Mouse (Mus musculus) embryonic facial prominence, embryonic 14.5 days (tissue): ENCODE measurements at regions not wholly inside any gene's neighbourhood (a gene's known extent, or its start where the extent isn't known, plus 50 kb on each side); places are given as distances from the start of the nearest gene placed in this dataset.
A peak's percentile ranks its signal among the peaks of the same experiment; 100 is the strongest.

Source experiments
- ATAC-seq: fragments of 200-750 bp; cut with Nextera tagmentation; 2 replicates; pipeline ENCODE4 v1.8.0; 2017; ENCODE audit warnings: low read depth, moderate number of reproducible peaks, moderate TSS enrichment
- DNase-seq: peaks from one replicate; pipeline ENCODE4 v3.0.0-alpha.2; 2015; ENCODE audit warnings: low spot score
- H3K27ac ChIP-seq: fragments of 300-500 bp; sonication (generic); replicated peaks from 2 replicates; pipeline ENCODE4 v1.5.1; 2014; ENCODE audit warnings: low read depth, mild to moderate bottlenecking, low read length, moderate library complexity
- H3K27me3 ChIP-seq: fragments of 300-500 bp; sonication (generic); replicated peaks from 2 replicates; pipeline ENCODE4 v1.6.1; 2014; ENCODE audit warnings: low read length; ENCODE audit not compliant: control insufficient read depth, insufficient read depth
- H3K36me3 ChIP-seq: fragments of 300-500 bp; sonication (generic); 2 replicates; pipeline ENCODE4 v1.6.1; 2014; ENCODE audit warnings: low read length, mixed read lengths; ENCODE audit not compliant: control insufficient read depth, insufficient read depth
- H3K4me1 ChIP-seq: fragments of 300-500 bp; sonication (generic); 2 replicates; pipeline ENCODE4 v1.6.1; 2014; ENCODE audit warnings: antibody characterized with exemption, low read length; ENCODE audit not compliant: control insufficient read depth, insufficient read depth
- H3K4me2 ChIP-seq: fragments of 300-500 bp; sonication (generic); 2 replicates; pipeline ENCODE4 v1.6.1; 2014; ENCODE audit warnings: low read depth, mild to moderate bottlenecking, low read length, moderate library complexity, mixed read lengths
- H3K4me3 ChIP-seq: fragments of 300-500 bp; sonication (generic); 2 replicates; pipeline ENCODE4 v1.5.1; 2014; ENCODE audit warnings: low read depth, mild to moderate bottlenecking, low read length
- H3K9ac ChIP-seq: fragments of 300-500 bp; sonication (generic); 2 replicates; pipeline ENCODE4 v1.6.1; 2014; ENCODE audit warnings: low read depth, mild to moderate bottlenecking, low read length, moderate library complexity, mixed read lengths
- H3K9me3 ChIP-seq: fragments of 300-500 bp; sonication (generic); 2 replicates; pipeline ENCODE4 v1.6.1; 2016; ENCODE audit warnings: low read length; ENCODE audit not compliant: control insufficient read depth
- WGBS: fragments of 180-500 bp; shearing (Covaris S2); extraction: QIAGEN DNeasy Blood & Tissue Kit; methylation state at CpG from one replicate; pipeline ENCODE4 v1.1.7; 2014; 5-methylcytosine and 5-hydroxymethylcytosine counted together

DNA sequence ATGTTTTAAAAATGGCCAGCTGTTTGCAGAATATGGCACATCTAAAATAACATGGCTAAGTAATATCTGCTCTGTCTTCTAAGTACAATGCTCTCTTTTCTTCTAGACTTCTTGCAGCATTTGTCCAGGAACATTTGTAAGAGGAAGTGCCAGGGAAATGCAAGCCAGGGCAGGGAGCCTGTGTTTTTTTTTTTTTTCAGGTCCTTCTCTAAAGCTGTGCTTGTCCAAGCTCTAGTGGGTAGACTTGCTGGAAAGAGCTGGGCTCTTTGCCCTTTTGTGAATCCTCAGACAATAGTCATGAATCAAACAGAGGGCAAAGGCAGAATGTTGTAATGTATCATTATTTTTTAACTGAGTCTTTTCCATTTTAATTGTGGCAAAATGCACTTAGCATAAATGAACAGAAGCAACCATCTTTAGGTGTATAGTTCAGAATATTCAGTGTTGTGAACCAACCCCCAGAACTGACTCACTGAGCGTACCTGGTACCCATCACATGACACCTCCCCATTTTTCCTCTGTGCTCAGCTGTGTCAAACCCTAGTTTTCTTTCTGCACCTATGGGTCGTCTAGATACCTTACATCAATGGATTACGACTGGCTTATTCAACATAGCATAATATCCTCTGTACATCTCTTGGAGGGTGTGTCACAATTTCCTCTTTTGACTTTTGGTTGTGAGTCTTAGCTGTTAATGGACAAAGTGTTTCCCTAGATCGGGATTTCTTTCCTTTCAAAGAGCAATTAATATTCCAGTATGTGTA, 160.5 kb upstream of the 4933402D24Rik start:
- WGBS = 86% methylated on average over 4 of the region's 4 CpGs
- DNase-seq (no peak), ATAC-seq (no peak)
- H3K36me3 ChIP-seq = no peaks in the 10 kb centered on the region
- H3K27me3 ChIP-seq = no peaks in the 10 kb centered on the region
- H3K4me1 ChIP-seq = no peaks in the 10 kb centered on the region
- H3K4me3 ChIP-seq = no peak overlapping the region
- H3K9ac ChIP-seq = no peak overlapping the region
- no peak overlapping the region for H3K27ac ChIP-seq
- H3K9me3 ChIP-seq = no peaks in the 10 kb centered on the region
- no peak overlapping the region for H3K4me2 ChIP-seq

DNA sequence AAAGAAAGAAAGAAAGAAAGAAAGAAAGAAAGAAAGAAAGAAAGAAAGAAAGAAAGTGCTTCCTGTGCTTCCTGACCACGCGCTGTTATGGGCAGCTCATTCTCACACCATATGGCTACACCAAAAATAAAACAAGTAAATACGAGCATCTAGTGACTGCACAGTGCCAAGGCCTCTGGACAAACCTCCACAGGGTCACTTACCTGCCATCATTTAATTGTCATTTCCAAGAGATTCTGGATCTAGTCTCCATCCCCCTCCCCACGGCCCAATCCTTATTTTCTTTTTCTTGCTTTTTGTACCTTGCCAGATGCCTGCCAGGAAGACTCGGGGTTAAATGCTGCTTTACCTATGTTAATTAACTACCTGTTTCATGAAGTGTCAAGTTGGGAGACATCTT, 159.8 kb upstream of the 4933402D24Rik start:
- H3K36me3 ChIP-seq = no peaks in the 10 kb centered on the region
- H3K9ac ChIP-seq = no peak overlapping the region
- no peak overlapping the region for H3K27ac ChIP-seq
- DNase-seq = no peak
- no peaks in the 10 kb centered on the region for H3K4me1 ChIP-seq
- H3K9me3 ChIP-seq = no peaks in the 10 kb centered on the region
- no peak overlapping the region for H3K4me3 ChIP-seq
- ATAC-seq = no peak
- 77% methylated on average over 5 of the region's 5 CpGs for WGBS
- no peaks in the 10 kb centered on the region for H3K27me3 ChIP-seq
- no peak overlapping the region for H3K4me2 ChIP-seq

DNA sequence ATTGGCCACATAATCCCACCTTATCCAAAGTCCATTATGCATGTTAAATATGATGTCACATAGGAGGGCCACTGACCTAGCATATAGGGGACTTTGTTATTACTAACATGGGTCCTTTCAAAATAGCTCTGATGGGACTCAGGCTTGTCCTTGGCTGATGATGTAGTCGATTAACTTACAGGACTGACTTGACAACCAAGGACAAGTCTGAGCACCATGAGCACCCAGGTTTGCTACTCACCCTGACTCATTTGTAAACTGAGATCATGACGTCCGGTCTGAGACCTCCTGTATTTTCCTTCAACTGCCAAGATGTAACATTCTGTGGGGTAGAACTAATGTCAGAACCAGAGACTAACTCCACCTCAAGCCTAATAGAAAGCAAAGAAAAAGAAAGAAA, 159.3 kb upstream of the 4933402D24Rik start:
- H3K4me1 ChIP-seq = no peaks in the 10 kb centered on the region
- no peaks in the 10 kb centered on the region for H3K9me3 ChIP-seq
- no peak overlapping the region for H3K27ac ChIP-seq
- no peak for DNase-seq
- no peak overlapping the region for H3K9ac ChIP-seq
- H3K4me3 ChIP-seq = no peak overlapping the region
- WGBS = 84% methylated on average over 3 of the region's 3 CpGs
- H3K4me2 ChIP-seq = no peak overlapping the region
- no peak for ATAC-seq
- no peaks in the 10 kb centered on the region for H3K36me3 ChIP-seq
- no peaks in the 10 kb centered on the region for H3K27me3 ChIP-seq

DNA sequence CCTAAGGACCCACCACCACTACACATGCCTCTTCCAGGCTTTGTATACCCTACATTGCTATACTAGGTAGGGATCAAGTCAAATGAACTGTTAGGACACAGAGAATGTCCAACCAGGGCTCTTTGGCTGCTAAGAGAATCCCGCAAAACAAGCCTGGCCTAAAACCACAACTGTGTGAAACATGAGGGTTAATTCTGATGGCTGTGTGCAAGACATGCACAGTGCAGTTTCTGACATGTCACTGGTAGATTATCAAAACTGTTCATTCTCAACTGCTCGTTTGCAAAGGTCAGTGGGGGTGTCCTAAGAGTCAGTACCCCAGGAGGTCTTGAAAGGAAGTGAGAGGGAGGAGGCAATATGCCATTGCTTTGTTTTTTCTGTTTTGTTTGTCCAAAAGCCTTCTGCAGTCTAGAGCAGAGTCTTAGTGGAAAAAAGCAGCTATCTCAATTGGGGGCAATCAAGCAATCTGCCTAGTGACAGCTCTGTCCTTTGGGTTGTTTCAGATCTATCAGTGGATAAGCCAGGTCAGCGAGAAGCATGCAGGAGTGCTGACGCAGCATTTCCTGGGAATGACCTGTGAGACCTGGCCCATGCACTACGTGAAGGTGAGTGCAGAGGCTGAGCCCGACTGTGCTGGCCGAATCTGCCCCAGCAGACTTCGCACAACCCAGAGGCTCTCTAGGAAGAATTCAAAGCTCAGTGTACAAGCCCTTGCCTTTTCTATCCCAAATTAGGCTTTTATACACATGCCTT, 151.3 kb upstream of the 4933402D24Rik start:
- 69% methylated on average over 8 of the region's 8 CpGs for WGBS
- H3K27ac ChIP-seq = no peak overlapping the region
- H3K4me2 ChIP-seq = no peak overlapping the region
- no peak overlapping the region for H3K4me3 ChIP-seq
- no peak for DNase-seq
- H3K9me3 ChIP-seq = no peaks in the 10 kb centered on the region
- no peaks in the 10 kb centered on the region for H3K4me1 ChIP-seq
- no peaks in the 10 kb centered on the region for H3K36me3 ChIP-seq
- ATAC-seq = no peak
- H3K9ac ChIP-seq = no peak overlapping the region
- no peaks in the 10 kb centered on the region for H3K27me3 ChIP-seq

DNA sequence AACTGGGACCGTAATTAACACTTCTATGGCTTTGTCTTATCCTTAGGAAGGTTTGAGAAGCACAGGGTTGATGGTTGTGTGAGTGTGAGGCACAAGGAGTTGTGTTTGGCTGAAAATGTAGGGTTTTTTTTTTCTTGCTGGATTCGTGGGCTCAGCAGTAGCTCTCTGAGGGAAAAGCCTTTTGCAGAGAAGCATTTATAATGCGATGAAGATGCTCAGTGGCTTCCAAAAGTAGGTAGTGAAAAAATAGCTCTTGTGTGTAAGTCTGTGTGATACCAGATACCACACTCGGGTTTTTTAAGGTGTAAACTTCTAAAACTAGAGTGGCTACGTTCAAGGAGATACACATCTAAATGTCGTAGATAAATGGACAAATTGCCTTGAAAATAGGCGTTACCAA, 149.1 kb upstream of the 4933402D24Rik start:
- Histone ChIP-seq H3K27ac (no peak overlapping the region), H3K9ac (no peak overlapping the region), H3K27me3 (no peaks in the 10 kb centered on the region), H3K4me1 (no peaks in the 10 kb centered on the region), H3K4me3 (no peak overlapping the region), H3K9me3 (no peaks in the 10 kb centered on the region), H3K36me3 (no peaks in the 10 kb centered on the region), H3K4me2 (no peak overlapping the region)
- WGBS = 65% methylated on average over 7 of the region's 7 CpGs
- no peak for ATAC-seq
- no peak for DNase-seq

DNA sequence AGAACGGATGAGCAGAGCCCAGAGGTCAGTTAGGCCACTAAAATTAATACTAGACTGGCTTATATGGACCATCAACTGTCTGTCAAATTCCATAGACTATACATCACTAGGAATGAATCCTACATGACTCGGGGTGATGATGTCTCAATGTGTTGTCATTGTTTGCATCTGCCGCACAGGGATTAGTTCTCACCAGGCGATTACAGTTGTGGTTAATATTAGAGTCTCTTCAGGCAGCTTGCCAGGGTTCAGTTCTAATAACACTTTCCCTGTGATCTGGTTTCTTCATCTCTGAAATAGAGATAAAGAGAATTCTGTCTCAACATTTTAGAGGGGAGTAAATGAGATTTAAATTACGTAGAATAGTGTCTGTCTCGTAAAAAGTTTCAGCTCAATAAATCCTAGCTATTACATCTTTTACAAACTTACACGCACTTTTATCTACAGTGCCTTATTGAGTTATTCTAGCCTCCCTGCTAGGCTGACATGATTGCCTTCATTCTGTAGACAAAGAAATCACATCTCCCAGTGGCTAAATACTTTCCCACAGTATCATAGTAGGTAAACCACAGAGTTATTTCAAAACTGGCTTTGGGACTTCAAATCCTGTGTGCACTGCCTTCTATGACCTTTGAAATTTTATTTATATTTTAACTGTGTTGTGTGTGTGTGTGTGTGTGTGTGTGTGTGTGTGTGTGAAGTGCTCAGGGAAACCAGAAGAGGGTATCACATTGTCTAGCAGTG, 148.0 kb upstream of the 4933402D24Rik start:
- Histone ChIP-seq H3K27me3 (no peaks in the 10 kb centered on the region), H3K4me1 (no peaks in the 10 kb centered on the region), H3K9ac (no peak overlapping the region), H3K9me3 (no peaks in the 10 kb centered on the region), H3K4me2 (no peak overlapping the region), H3K36me3 (no peaks in the 10 kb centered on the region), H3K4me3 (no peak overlapping the region), H3K27ac (no peak overlapping the region)
- DNase-seq (peak; percentile 56), ATAC-seq (no peak)
- WGBS = 76% methylated on average over 7 of the region's 7 CpGs

DNA sequence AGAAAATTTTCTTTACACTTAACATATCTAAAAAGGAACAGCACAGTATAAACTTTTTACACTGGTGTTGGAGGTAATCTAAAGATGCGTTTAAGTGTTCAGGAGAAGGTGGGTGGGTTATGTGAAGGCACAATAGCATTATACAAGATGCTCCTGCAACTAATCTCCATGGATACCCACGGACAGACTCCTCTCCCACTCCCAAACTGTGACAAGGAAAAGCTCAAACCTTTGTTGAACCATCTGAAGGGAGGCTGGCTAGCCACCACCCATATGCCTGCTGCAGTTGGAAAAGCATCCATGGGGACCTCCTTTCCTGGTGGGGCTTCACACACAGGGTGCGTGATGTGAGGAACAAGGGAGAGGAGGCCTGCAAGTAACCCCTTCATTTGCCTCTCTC, 141.7 kb upstream of the 4933402D24Rik start:
- no peak overlapping the region for H3K9ac ChIP-seq
- DNase-seq (no peak), ATAC-seq (no peak)
- H3K4me3 ChIP-seq = no peak overlapping the region
- H3K9me3 ChIP-seq = no peaks in the 10 kb centered on the region
- H3K4me1 ChIP-seq = no peaks in the 10 kb centered on the region
- H3K4me2 ChIP-seq = no peak overlapping the region
- no peaks in the 10 kb centered on the region for H3K27me3 ChIP-seq
- 75% methylated on average over 3 of the region's 3 CpGs for WGBS
- H3K36me3 ChIP-seq = no peaks in the 10 kb centered on the region
- H3K27ac ChIP-seq = no peak overlapping the region

DNA sequence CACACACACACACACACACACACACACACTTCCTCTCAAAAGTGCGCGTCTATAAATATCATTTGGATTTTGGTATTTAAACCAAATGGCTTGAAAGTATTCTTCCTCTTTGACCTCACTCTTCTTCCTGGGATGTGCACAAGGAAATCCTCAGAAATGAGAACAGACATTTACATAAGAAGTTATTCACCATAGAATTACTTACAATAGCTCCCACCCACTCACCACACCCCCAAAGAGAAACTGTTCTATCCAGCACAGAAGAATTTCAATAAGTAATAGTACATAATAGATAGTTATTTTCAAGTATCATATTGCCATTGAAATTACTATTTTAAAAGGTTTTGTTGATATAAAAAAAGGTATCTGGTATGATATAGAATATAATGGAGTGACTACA, 140.1 kb upstream of the 4933402D24Rik start:
- 89% methylated on average over 2 of the region's 2 CpGs for WGBS
- Histone ChIP-seq H3K4me3 (no peak overlapping the region), H3K9ac (no peak overlapping the region), H3K4me1 (no peaks in the 10 kb centered on the region), H3K9me3 (no peaks in the 10 kb centered on the region), H3K27ac (no peak overlapping the region), H3K4me2 (no peak overlapping the region), H3K36me3 (no peaks in the 10 kb centered on the region), H3K27me3 (no peaks in the 10 kb centered on the region)
- ATAC-seq = no peak
- no peak for DNase-seq
